Mouse (Mus musculus): ENCODE results near the gene Dhrs7b.

GRCm38 (mm10) chr11:60871409-60871808, 41.0 kb downstream of the Dhrs7b start:
- TF ChIP-seq GATA1 (IDR thresholded peaks at IDR 0.05; ENCODE audit: borderline replicate concordance, low read length) = no peak
- TF ChIP-seq FLI1 (IDR thresholded peaks at IDR 0.05; ENCODE audit: low read length) = no peak
